Mouse (Mus musculus) midbrain, postnatal 0 days (tissue): ENCODE measurements around the gene Ccne1. TPM values are rescaled to one million over a fixed set of nuclear protein-coding genes. Genes with fewer than 3 reads are reported as not detected.

Experiments
- ATAC-seq: fragments of 200-750 bp; cut with Nextera tagmentation; 2 replicates; pipeline ENCODE4 v1.8.0; 2017; ENCODE audit warnings: moderate number of reproducible peaks, mild to moderate bottlenecking, moderate TSS enrichment, moderate library complexity; ENCODE audit not compliant: low FRiP score
- DNase-seq: peaks from one replicate; pipeline ENCODE4 v3.0.0-alpha.2; 2015; ENCODE audit warnings: low spot score
- H3K27ac ChIP-seq: fragments of 300-500 bp; sonication (generic); 2 replicates; pipeline ENCODE4 v1.5.1; 2014; ENCODE audit warnings: low read depth, mild to moderate bottlenecking, low read length, mixed read lengths
- H3K27me3 ChIP-seq: fragments of 300-500 bp; sonication (generic); 2 replicates; pipeline ENCODE4 v1.6.1; 2014; ENCODE audit warnings: low read length, control low read depth, mixed read lengths; ENCODE audit not compliant: insufficient read depth
- H3K36me3 ChIP-seq: fragments of 300-500 bp; sonication (generic); 2 replicates; pipeline ENCODE4 v1.6.1; 2014; ENCODE audit warnings: low read length, control low read depth, mixed read lengths; ENCODE audit not compliant: insufficient read depth
- H3K4me1 ChIP-seq: fragments of 300-500 bp; sonication (generic); 2 replicates; pipeline ENCODE4 v1.6.1; 2014; ENCODE audit warnings: mild to moderate bottlenecking, control low read depth, antibody characterized with exemption, low read length, mixed read lengths; ENCODE audit not compliant: insufficient read depth
- H3K4me2 ChIP-seq: fragments of 300-500 bp; sonication (generic); 2 replicates; pipeline ENCODE4 v1.6.1; 2014; ENCODE audit warnings: low read depth, mild to moderate bottlenecking, low read length, mixed read lengths; ENCODE audit not compliant: poor library complexity, severe bottlenecking
- H3K4me3 ChIP-seq: fragments of 300-500 bp; sonication (generic); 2 replicates; pipeline ENCODE4 v1.5.1; 2014; ENCODE audit warnings: low read depth, mild to moderate bottlenecking, low read length, moderate library complexity
- H3K9ac ChIP-seq: fragments of 300-500 bp; sonication (generic); replicated peaks from 2 replicates; pipeline ENCODE4 v1.6.1; 2014; ENCODE audit warnings: mild to moderate bottlenecking, low read length, moderate library complexity, mixed read lengths; ENCODE audit not compliant: poor library complexity, severe bottlenecking
- H3K9me3 ChIP-seq: fragments of 300-500 bp; sonication (generic); 2 replicates; pipeline ENCODE4 v1.6.1; 2016; ENCODE audit warnings: low read length, control low read depth
- CTCF ChIP-seq: IDR thresholded peaks from 2 replicates; pipeline ENCODE4 v1.5.1; 2016; ENCODE audit warnings: antibody characterized with exemption, mild to moderate bottlenecking
- WGBS: fragments of 180-500 bp; shearing (Covaris S2); extraction: QIAGEN DNeasy Blood & Tissue Kit; methylation state at CpG from one replicate; pipeline ENCODE4 v1.1.7; 2014; 5-methylcytosine and 5-hydroxymethylcytosine counted together
- polyA plus RNA-seq: library from polyadenylated mRNA; unstranded; fragments of >200 nt; fragmentation: Nextera tagmentation; extraction: Ambion mirVana; gene quantifications from 2 replicates; pipeline ENCODE4 v1.2.1, GENCODE M21; 2015
- total RNA-seq: library from RNA; depleted of rRNA; stranded (reverse); fragments of >200 nt; gene quantifications from 2 replicates; pipeline ENCODE4 v1.2.3, GENCODE M21; 2014

Gene Ccne1
- total and polyA plus RNA-seq, 2 experiments from 2014 or later: 9.5 to 13.2 TPM

DNA sequence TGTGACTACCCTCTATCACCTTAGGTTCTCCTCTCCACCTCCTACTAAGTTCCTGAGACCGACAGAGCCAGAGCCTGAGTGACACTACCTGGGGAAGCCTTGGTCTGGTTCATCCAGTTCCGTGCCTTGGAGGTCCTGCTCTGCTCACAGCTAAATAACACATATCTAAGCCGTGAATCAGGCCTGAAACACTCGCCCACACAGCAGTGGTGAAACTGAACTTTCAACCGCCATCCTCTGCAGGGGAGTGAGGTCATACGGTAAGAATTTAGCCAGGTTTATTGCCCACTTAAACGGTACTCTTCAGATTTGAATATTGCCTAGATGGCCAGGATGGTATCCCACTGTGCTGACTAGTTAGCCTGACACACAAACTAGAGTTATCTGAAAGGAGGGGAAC is 30.1 kb downstream of the Ccne1 start:
- Histone ChIP-seq H3K36me3 (no peaks in the 10 kb centered on the region), H3K4me2 (no peak overlapping the region), H3K4me3 (no peak overlapping the region), H3K9me3 (no peaks in the 10 kb centered on the region), H3K27ac (no peak overlapping the region), H3K4me1 (peaks cover 6% of the 10 kb centered on the region), H3K27me3 (no peaks in the 10 kb centered on the region), H3K9ac (no peak overlapping the region)
- DNase-seq: no peak
- no peak for TF ChIP-seq CTCF
- ATAC-seq: no peak
- 81% methylated on average over 7 of the region's 7 CpGs for WGBS

DNA sequence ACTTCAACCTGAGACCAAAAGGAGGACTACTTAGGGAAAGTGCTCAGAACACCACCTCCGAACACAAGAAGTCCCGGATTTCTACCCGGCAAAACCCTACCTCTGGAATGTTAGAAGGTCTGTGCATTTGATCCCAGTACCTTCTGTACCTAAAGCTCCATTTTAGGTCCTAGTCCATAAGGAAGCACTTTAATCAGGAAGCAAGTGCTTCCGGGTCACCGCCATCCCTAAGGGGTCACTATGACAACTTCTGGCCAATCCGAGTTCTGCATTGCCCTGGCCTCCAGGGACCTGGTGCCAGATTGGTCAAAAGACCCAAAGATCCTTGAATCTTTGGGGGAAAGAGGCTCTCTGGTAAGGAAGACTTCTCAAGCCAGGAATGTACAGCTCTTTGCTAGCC is 31.8 kb downstream of the Ccne1 start:
- Histone ChIP-seq H3K27ac (no peak overlapping the region), H3K4me3 (no peak overlapping the region), H3K4me2 (no peak overlapping the region), H3K36me3 (no peaks in the 10 kb centered on the region), H3K27me3 (no peaks in the 10 kb centered on the region), H3K9ac (no peak overlapping the region), H3K9me3 (no peaks in the 10 kb centered on the region), H3K4me1 (peaks cover 6% of the 10 kb centered on the region)
- 59% methylated on average over 6 of the region's 6 CpGs for WGBS
- TF ChIP-seq CTCF: no peak
- ATAC-seq: no peak
- DNase-seq: no peak

DNA sequence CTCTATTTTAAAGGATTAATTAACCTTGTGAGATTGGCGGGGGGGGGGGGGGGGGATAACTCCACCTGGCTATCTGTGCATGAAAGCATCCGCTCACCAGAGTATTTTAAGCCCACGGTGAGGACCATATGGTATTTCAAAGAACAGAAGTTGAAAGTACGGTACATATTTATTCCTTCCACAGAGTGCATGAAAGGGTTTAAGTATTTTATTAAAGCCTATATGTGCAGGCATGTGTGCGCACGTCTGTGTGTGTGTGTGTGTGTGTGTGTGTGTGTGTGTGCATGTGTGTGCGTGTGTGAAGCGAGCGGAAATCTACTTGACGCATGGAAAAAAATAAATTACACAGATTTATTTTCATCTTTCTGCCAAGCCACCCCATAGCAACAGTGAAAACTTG is 32.4 kb downstream of the Ccne1 start:
- ATAC-seq: no peak; the same call in 1 of the 2 replicates
- 20% methylated on average over 10 of the region's 10 CpGs for whole genome bisulfite sequencing
- Histone ChIP-seq H3K36me3 (no peaks in the 10 kb centered on the region), H3K4me1 (peaks cover 6% of the 10 kb centered on the region), H3K4me2 (peak overlapping the region; percentile 47), H3K9ac (no peak overlapping the region), H3K4me3 (peak overlapping the region; percentile 24), H3K27ac (no peak overlapping the region), H3K27me3 (no peaks in the 10 kb centered on the region), H3K9me3 (no peaks in the 10 kb centered on the region)
- no peak for DNase-seq
- TF ChIP-seq CTCF: no peak

DNA sequence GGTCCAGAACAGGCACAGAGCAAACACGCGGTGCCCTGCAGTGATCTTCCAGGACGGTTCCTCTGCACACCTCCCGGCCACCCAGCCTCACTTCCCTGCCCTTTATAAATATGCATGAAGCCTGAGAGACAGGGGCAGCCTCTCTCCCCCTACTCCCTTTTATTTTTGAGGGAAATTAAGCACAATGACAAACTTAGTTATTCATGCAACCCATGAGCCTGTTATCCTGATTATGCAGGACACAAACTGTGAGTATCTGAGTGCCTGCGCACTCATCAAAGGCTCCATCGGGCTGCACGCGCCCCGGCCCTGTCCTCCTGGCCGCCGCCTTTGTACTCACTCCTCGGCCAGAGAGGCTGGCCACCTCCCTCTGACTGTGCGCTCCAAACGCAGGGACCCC is 32.8 kb downstream of the Ccne1 start:
- WGBS: 1% methylated on average over 14 of the region's 14 CpGs
- H3K4me3 ChIP-seq: peak overlapping the region; percentile 24
- no peak overlapping the region for H3K9ac ChIP-seq

DNA sequence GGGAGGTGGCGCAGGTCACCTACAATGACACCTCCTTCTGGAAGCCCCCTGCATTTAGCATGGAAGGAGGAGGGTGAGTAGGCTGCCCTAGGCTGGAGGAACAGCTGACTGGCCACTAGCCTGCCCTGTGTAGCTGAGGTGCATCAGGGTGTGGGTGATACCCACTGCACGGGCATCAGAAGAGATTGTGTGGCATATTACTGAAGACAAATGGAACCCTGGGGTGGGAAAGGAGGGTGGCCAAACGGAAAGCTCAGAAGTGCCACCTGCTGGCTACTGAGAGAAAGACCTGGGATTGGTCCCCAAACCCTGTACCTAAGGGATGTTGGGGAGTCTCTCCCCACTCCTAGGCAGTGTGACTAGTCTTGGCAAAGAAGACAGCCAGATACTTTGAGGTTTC is 33.6 kb downstream of the Ccne1 start:
- ATAC-seq: peak; percentile 50; the same call in 1 of the 2 replicates

More for the DNA sequence above, 32.8 kb downstream of the Ccne1 start:
- DNase-seq (no peak), ATAC-seq (peak; percentile 52; the same call in 1 of the 2 replicates)
- no peak for TF ChIP-seq CTCF
- peak overlapping the region; percentile 47 for H3K4me2 ChIP-seq
- H3K27ac ChIP-seq: no peak overlapping the region
- peaks cover 6% of the 10 kb centered on the region for H3K4me1 ChIP-seq
- no peaks in the 10 kb centered on the region for H3K9me3 ChIP-seq
- no peaks in the 10 kb centered on the region for H3K36me3 ChIP-seq
- H3K27me3 ChIP-seq: no peaks in the 10 kb centered on the region

DNA sequence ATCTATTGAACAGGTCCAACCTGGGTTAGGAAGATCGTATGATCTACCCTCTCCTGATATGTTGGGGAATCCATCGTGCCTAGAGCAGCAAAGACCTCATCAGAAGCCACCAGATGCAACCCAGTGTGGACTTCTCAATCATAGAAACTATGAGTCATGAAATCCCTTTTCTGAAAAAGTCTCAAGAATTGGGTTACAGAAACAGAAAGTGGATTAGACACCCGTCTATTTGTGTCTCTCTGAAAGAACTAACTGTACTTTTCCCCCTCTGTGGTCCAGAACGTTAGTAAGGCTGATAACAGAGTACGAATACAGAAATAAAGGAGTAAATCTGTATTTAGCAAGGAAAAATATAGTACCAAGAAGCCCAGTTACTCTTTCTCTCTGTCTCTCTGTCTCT is 36.3 kb downstream of the Ccne1 start:
- H3K36me3 ChIP-seq: no peaks in the 10 kb centered on the region
- H3K9ac ChIP-seq: no peak overlapping the region
- no peaks in the 10 kb centered on the region for H3K27me3 ChIP-seq
- DNase-seq: no peak
- no peak for ATAC-seq
- no peaks in the 10 kb centered on the region for H3K9me3 ChIP-seq
- H3K4me3 ChIP-seq: no peak overlapping the region
- WGBS: 77% methylated on average over 5 of the region's 5 CpGs
- no peak for TF ChIP-seq CTCF
- H3K4me1 ChIP-seq: peaks cover 6% of the 10 kb centered on the region
- H3K4me2 ChIP-seq: no peak overlapping the region
- no peak overlapping the region for H3K27ac ChIP-seq

More for the DNA sequence above, 33.6 kb downstream of the Ccne1 start:
- no peaks in the 10 kb centered on the region for H3K36me3 ChIP-seq
- H3K4me3 ChIP-seq: no peak overlapping the region
- H3K27me3 ChIP-seq: no peaks in the 10 kb centered on the region
- no peaks in the 10 kb centered on the region for H3K9me3 ChIP-seq
- no peak overlapping the region for H3K27ac ChIP-seq
- DNase-seq: peak; percentile 65
- peak; percentile 79 for TF ChIP-seq CTCF
- WGBS: 28% methylated on average over 3 of the region's 3 CpGs
- H3K4me1 ChIP-seq: peaks cover 6% of the 10 kb centered on the region
- no peak overlapping the region for H3K4me2 ChIP-seq
- H3K9ac ChIP-seq: no peak overlapping the region
